Mouse (Mus musculus) bone marrow macrophage, adult 2 months (primary cell): ENCODE results near the gene Frmd4b.

Experiments
- CTCF ChIP-seq: IDR thresholded peaks from 2 replicates; pipeline ENCODE4 v1.5.1; 2012; ENCODE audit warnings: low read depth, mild to moderate bottlenecking, low read length, moderate library complexity
- POLR2A ChIP-seq: IDR thresholded peaks from 2 replicates; pipeline ENCODE4 v1.6.1; 2012; ENCODE audit warnings: mild to moderate bottlenecking, low read depth, low read length, borderline replicate concordance

DNA sequence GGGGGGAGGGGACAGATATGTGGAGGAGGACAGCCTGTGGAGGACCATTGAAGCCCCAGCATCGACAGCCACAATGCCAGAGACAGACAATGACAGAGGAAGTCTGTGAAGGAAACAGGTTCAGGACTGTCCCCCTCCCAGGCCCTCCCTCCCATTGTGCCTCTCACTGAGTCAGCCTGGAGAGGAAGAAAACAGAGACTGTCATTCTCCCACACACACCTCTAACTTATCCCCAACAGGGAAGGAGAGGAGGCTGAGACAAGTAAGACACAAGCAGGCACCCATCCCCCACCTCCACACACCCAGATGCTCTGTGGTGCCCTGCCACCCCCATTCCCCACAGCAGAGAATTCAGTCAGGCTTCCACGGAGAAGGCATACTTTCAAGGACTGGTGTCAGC lies 98.9 kb downstream of the Frmd4b start:
- TF ChIP-seq POLR2A: no peak
- no peak for TF ChIP-seq CTCF
